Mouse (Mus musculus) heart, postnatal 0 days (tissue): Measurements from ENCODE around the gene Dab1. TPM values are rescaled to one million over a fixed set of nuclear protein-coding genes. Genes with fewer than 3 reads are reported as not detected.

Experiments
- ATAC-seq: fragments of 200-750 bp; cut with Nextera tagmentation; 2 replicates; pipeline ENCODE4 v1.8.0; 2017; ENCODE audit warnings: low read depth, moderate number of reproducible peaks, moderate library complexity; ENCODE audit not compliant: insufficient read depth
- DNase-seq: peaks from one replicate; pipeline ENCODE4 v3.0.0-alpha.2; 2016; ENCODE audit warnings: low spot score
- H3K27ac ChIP-seq: fragments of 300-500 bp; sonication (generic); 2 replicates; pipeline ENCODE4 v1.5.1; 2014; ENCODE audit warnings: low read depth, mild to moderate bottlenecking
- H3K27me3 ChIP-seq: fragments of 300-500 bp; sonication (generic); 2 replicates; pipeline ENCODE4 v1.6.1; 2014; ENCODE audit warnings: low read length, mixed read lengths; ENCODE audit not compliant: control insufficient read depth, insufficient read depth
- H3K36me3 ChIP-seq: fragments of 300-500 bp; sonication (generic); replicated peaks from 2 replicates; pipeline ENCODE4 v1.6.1; 2014; ENCODE audit warnings: low read length, mixed read lengths; ENCODE audit not compliant: control insufficient read depth, insufficient read depth
- H3K4me1 ChIP-seq: fragments of 300-500 bp; sonication (generic); 2 replicates; pipeline ENCODE4 v1.6.1; 2014; ENCODE audit warnings: antibody characterized with exemption; ENCODE audit not compliant: control insufficient read depth, insufficient read depth
- H3K4me2 ChIP-seq: fragments of 300-500 bp; sonication (generic); 2 replicates; pipeline ENCODE4 v1.6.1; 2014; ENCODE audit warnings: low read depth, mild to moderate bottlenecking, low read length, moderate library complexity
- H3K4me3 ChIP-seq: fragments of 300-500 bp; sonication (generic); 2 replicates; pipeline ENCODE4 v1.5.1; 2014; ENCODE audit warnings: low read depth, low read length
- H3K9ac ChIP-seq: fragments of 300-500 bp; sonication (generic); replicated peaks from 2 replicates; pipeline ENCODE4 v1.6.1; 2014; ENCODE audit warnings: low read depth, low read length, mixed read lengths
- H3K9me3 ChIP-seq: fragments of 300-500 bp; sonication (generic); replicated peaks from 2 replicates; pipeline ENCODE4 v1.6.1; 2016; ENCODE audit warnings: low read length; ENCODE audit not compliant: control insufficient read depth
- CTCF ChIP-seq: IDR thresholded peaks from 2 replicates; pipeline ENCODE4 v1.5.1; 2016; ENCODE audit warnings: antibody characterized with exemption, control low read depth, low read depth
- EP300 ChIP-seq: IDR thresholded peaks from 2 replicates; pipeline ENCODE4 v1.6.1; 2016; ENCODE audit warnings: antibody characterized with exemption, low read depth
- WGBS: fragments of 180-500 bp; shearing (Covaris S2); extraction: QIAGEN DNeasy Blood & Tissue Kit; methylation state at CpG from one replicate; pipeline ENCODE4 v1.1.7; 2014; 5-methylcytosine and 5-hydroxymethylcytosine counted together
- polyA plus RNA-seq: library from polyadenylated mRNA; unstranded; fragments of >200 nt; fragmentation: Nextera tagmentation; extraction: Ambion mirVana; gene quantifications from 2 replicates; pipeline ENCODE4 v1.2.1, GENCODE M21; 2015
- total RNA-seq: library from RNA; depleted of rRNA; stranded (reverse); fragments of >200 nt; gene quantifications from 2 replicates; pipeline ENCODE4 v1.2.3, GENCODE M21; 2014; ENCODE audit warnings: low replicate concordance

The Dab1 gene
- total and polyA plus RNA-seq, 2 experiments from 2014 or later = 0.27 TPM; not detected in 1

GRCm38 (mm10) chr4:103702137-103702536 is 83.0 kb downstream of the Dab1 start:
- no peak overlapping the region for H3K4me3 ChIP-seq
- no peaks in the 10 kb centered on the region for H3K9me3 ChIP-seq
- H3K27ac ChIP-seq = no peak overlapping the region
- no peaks in the 10 kb centered on the region for H3K27me3 ChIP-seq
- DNase-seq (peak; percentile 10), ATAC-seq (no peak)
- peak; percentile 48 for TF ChIP-seq CTCF
- no peak for TF ChIP-seq EP300
- H3K4me1 ChIP-seq = no peaks in the 10 kb centered on the region
- no peaks in the 10 kb centered on the region for H3K36me3 ChIP-seq
- 34% methylated on average over 3 of the region's 3 CpGs for WGBS
- no peak overlapping the region for H3K9ac ChIP-seq
- no peak overlapping the region for H3K4me2 ChIP-seq

DNA sequence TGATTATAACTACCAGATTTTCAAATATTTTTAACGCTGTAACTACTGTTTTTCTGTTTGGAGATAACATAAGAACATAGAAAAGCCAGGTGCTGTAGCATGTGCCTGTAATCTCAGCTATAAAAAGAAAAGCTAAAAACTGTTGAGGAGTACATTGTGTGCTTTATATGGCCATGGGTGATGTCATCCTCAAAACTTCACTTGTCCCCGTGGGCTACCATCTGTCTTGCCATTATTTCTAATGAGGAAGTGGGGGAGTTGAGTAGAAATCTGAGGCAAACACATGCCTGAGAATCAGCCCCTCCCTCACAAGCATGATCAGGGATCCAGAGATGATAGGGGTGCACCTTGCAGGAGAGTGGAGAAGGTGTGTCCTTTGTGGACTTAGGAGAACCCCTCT is 85.3 kb downstream of the Dab1 start:
- H3K9ac ChIP-seq = no peak overlapping the region
- 34% methylated on average over 2 of the region's 2 CpGs for WGBS
- no peak for ATAC-seq

DNA sequence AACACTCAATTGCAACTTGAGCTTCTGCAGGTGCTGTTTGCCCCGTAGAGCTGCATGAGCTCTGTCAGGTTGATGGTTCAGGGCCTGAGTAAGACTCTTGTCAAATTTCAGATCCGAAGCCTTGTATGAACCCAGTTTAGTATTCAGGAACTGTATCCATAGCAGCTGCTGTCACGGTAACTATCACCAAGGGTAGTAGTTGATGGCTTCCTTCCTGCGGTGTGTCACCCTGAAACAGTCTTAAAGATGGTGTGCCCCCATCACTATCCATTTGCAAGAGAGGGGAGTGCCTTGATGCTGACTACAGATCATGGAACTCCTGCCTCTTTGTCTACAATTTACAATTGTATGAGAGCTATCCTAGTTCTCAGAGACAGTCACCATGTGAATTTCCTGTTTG is 87.3 kb downstream of the Dab1 start:
- Histone ChIP-seq H3K36me3 (no peaks in the 10 kb centered on the region), H3K27me3 (no peaks in the 10 kb centered on the region), H3K4me1 (no peaks in the 10 kb centered on the region), H3K9ac (no peak overlapping the region), H3K9me3 (no peaks in the 10 kb centered on the region), H3K4me2 (no peak overlapping the region), H3K27ac (no peak overlapping the region), H3K4me3 (no peak overlapping the region)
- DNase-seq = no peak
- ATAC-seq = no peak
- WGBS = 61% methylated on average over 4 of the region's 4 CpGs
- TF ChIP-seq CTCF = no peak
- no peak for TF ChIP-seq EP300

More for the DNA sequence above, 85.3 kb downstream of the Dab1 start:
- H3K27ac ChIP-seq = no peak overlapping the region
- H3K9me3 ChIP-seq = no peaks in the 10 kb centered on the region
- DNase-seq = no peak
- TF ChIP-seq CTCF = no peak
- no peak for TF ChIP-seq EP300
- H3K27me3 ChIP-seq = no peaks in the 10 kb centered on the region
- no peaks in the 10 kb centered on the region for H3K36me3 ChIP-seq
- no peaks in the 10 kb centered on the region for H3K4me1 ChIP-seq
- no peak overlapping the region for H3K4me3 ChIP-seq
- no peak overlapping the region for H3K4me2 ChIP-seq

DNA sequence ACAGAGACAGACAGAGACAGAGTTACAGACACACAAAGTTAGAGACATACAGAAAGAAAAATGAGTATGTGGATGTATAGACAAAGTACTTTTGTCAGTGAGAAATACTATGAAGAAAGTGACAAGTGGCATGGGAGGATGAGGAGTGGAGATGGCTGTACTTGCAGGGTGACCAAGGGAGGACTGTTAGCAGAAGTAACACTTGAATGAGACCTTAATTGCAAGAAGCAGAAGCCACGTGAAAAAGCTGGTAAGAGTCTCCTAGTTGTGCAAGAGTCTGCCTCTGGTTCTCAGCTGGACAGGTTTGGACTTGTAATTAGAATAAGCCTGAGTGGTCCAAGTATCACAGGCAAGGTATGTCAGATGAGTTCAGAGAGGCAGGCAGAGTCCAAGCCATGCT is 88.0 kb downstream of the Dab1 start:
- H3K4me1 ChIP-seq = no peaks in the 10 kb centered on the region
- DNase-seq (no peak), ATAC-seq (no peak)
- no peak overlapping the region for H3K4me2 ChIP-seq
- 50% methylated on average over 1 of the region's 1 CpGs for WGBS
- no peaks in the 10 kb centered on the region for H3K36me3 ChIP-seq
- TF ChIP-seq EP300 (no peak), CTCF (no peak)
- H3K27me3 ChIP-seq = no peaks in the 10 kb centered on the region
- no peaks in the 10 kb centered on the region for H3K9me3 ChIP-seq
- no peak overlapping the region for H3K9ac ChIP-seq
- no peak overlapping the region for H3K27ac ChIP-seq
- H3K4me3 ChIP-seq = no peak overlapping the region

DNA sequence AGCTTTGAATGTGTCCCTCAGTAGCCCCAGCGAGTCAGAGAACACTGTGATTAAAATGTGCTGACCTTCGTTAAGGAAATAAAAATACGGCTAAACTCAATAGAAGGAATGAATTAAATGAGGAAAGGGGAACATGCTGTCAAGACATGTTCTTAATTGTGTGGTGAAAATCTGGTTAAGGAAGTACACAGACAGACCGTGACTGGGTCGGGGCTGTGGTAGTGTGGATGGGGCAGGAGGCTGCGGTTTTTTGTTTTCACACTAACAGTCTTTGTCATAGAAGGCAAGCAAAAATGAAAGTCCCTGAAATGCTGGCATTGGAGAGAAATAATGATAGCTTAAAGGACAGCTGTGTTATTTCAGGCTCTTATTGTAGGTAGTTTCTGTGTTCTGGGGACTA is 92.2 kb downstream of the Dab1 start:
- no peaks in the 10 kb centered on the region for H3K9me3 ChIP-seq
- no peak overlapping the region for H3K4me2 ChIP-seq
- H3K27me3 ChIP-seq = no peaks in the 10 kb centered on the region
- 76% methylated on average over 6 of the region's 6 CpGs for WGBS
- H3K4me3 ChIP-seq = no peak overlapping the region
- H3K27ac ChIP-seq = no peak overlapping the region
- no peak overlapping the region for H3K9ac ChIP-seq
- no peaks in the 10 kb centered on the region for H3K36me3 ChIP-seq
- no peak for ATAC-seq
- TF ChIP-seq CTCF (no peak), EP300 (no peak)
- DNase-seq = no peak
- no peaks in the 10 kb centered on the region for H3K4me1 ChIP-seq

- Histone ChIP-seq H3K4me1 (no peaks in the 10 kb centered on the region), H3K36me3 (no peaks in the 10 kb centered on the region), H3K4me2 (no peak overlapping the region), H3K27me3 (no peaks in the 10 kb centered on the region), H3K9ac (no peak overlapping the region), H3K9me3 (no peaks in the 10 kb centered on the region), H3K4me3 (no peak overlapping the region), H3K27ac (no peak overlapping the region)
- ATAC-seq (no peak), DNase-seq (no peak)
- 73% methylated on average over 4 of the region's 4 CpGs for WGBS
- no peak for TF ChIP-seq CTCF
- TF ChIP-seq EP300 = no peak
Measured at GRCm38 (mm10) chr4:103713921-103714320, 94.8 kb downstream of the Dab1 start.
